Mouse (Mus musculus) heart, adult 2 months (tissue): Measurements from ENCODE around the gene Rassf10.

Source experiments
- EP300 ChIP-seq: fragments of 200-500 bp; IDR thresholded peaks from 2 replicates; pipeline ENCODE4 v1.6.1; 2011; ENCODE audit warnings: low read depth, low read length, control low read depth; ENCODE audit not compliant: insufficient read depth
- POLR2A ChIP-seq: fragments of 200-500 bp; IDR thresholded peaks from 2 replicates; pipeline ENCODE4 v1.6.1; 2011; ENCODE audit warnings: mild to moderate bottlenecking, low read depth, low read length, control low read depth; ENCODE audit not compliant: insufficient read depth

DNA sequence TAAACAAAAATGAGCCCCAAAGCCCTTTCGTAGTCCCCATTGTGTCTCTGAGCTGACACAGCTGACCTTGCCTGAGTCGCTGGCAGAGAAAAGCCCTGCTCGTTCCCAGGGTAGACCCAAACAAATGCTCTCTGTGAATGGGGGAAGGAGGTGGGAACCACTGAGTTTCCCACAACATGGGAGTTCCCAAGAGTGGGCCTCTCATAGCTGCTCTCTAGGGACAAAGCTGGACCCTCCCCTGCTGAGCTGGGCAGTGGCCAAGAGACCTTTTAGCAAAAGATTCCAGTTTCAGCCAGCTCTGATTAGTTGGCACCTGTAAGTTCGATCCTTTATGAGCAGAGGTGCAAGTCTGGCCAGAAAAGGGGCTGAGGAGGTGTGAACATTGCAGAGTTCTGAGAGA lies 31.0 kb upstream of the Rassf10 start:
- TF ChIP-seq POLR2A (no peak), EP300 (no peak)
